Comparison of ENCODE assay signal across 1 mouse cellular context in the genomic region with DNA sequence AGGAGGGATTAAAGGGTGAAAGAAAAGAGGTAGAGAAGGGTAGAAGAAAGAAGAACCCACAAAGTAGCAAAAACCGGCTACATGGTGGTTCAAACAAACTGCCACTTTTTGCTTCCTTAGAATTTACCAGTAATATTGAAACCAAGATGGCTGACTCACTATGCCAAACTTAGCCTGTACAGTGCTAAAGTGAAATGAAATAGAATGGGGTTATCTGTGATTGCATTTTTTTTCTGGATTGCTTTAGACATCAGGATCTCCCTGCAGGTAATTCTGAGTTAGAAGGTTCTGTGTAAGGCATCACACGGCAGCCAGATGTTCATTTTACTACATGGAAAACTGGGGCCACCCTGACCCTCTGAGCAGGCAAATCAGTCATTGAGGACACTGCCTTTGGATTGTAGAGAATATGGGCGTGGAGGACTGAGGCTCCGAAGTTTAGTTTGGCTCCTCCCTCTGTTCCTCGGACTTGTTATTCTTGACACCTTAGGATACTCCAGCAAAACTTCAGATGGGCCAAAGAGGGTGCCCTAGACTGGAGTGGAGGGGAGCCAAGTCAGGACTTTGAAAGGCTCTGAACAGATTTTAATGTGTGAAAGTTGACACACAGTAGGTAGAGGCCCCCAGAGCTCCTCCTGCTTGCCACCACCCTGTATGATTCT.
TF ChIP-seq lines count a peak whose summit lies in the region.

No protein-coding gene starts in this region.

TF ChIP-seq in CH12.LX, 34 proteins besides CTCF, POLR2A, EP300 and RAD21 (continued from another document):
- peak; percentile 83 for TF ChIP-seq ETS1 (conservative IDR thresholded peaks at IDR 0.05; ENCODE audit: low read depth, low read length)
- TF ChIP-seq POLR2AphosphoS2 (IDR thresholded peaks at IDR 0.05; ENCODE audit: low read depth, low read length) = no peak
- no peak for TF ChIP-seq USF2 (conservative IDR thresholded peaks at IDR 0.05; ENCODE audit: low read depth, low read length)
- peak; percentile 65; the same call in 1 of the 2 replicates for TF ChIP-seq TCF12 (IDR thresholded peaks at IDR 0.05; ENCODE audit: low read depth, low read length)
- no peak for TF ChIP-seq PAX5 (IDR thresholded peaks at IDR 0.05; ENCODE audit: low read length)
- peak; percentile 44 for TF ChIP-seq CHD2 (IDR thresholded peaks at IDR 0.05; ENCODE audit: low read length)
- TF ChIP-seq MAX (IDR thresholded peaks at IDR 0.05; ENCODE audit: low read length) = 0 out of 2 replicates have a peak, but pooled peaks have one; percentile 41
- 0 out of 2 replicates have a peak, but pooled peaks have one; percentile 54 for TF ChIP-seq TBP (conservative IDR thresholded peaks at IDR 0.05; ENCODE audit: low read depth, low read length)
- TF ChIP-seq MEF2A (IDR thresholded peaks at IDR 0.05; ENCODE audit: borderline replicate concordance, low read depth, low read length) = peak; percentile 98
- TF ChIP-seq USF1 (IDR thresholded peaks at IDR 0.05; ENCODE audit: low read depth, low read length) = no peak
- peak; percentile 19; the same call in 1 of the 2 replicates for TF ChIP-seq SIN3A (IDR thresholded peaks at IDR 0.05; ENCODE audit: low read length)
- peak; percentile 89 for TF ChIP-seq JUN (IDR thresholded peaks at IDR 0.05; ENCODE audit: insufficient read depth, low read depth, low read length)
- TF ChIP-seq ZMIZ1 (IDR thresholded peaks at IDR 0.05; ENCODE audit: low read depth, low read length) = peak; percentile 53; the same call in 1 of the 2 replicates
- no peak for TF ChIP-seq ZKSCAN1 (IDR thresholded peaks at IDR 0.05; ENCODE audit: borderline replicate concordance, low read depth, low read length)
- TF ChIP-seq HCFC1 (IDR thresholded peaks at IDR 0.05; ENCODE audit: low read depth, low read length) = 0 out of 2 replicates have a peak, but pooled peaks have one; percentile 27
- TF ChIP-seq MAFK (IDR thresholded peaks at IDR 0.05; ENCODE audit: insufficient replicate concordance, low read length) = peak; percentile 33; the same call in 1 of the 2 replicates
- peak; percentile 53 for TF ChIP-seq MAZ (IDR thresholded peaks at IDR 0.05; ENCODE audit: low read depth, low read length)
- peak; percentile 40; the same call in 1 of the 2 replicates for TF ChIP-seq MYC (IDR thresholded peaks at IDR 0.05; ENCODE audit: low read depth, low read length)
- no peak for TF ChIP-seq SMC3 (IDR thresholded peaks at IDR 0.05; ENCODE audit: low read depth, low read length)
